Mouse (Mus musculus): ENCODE data around the gene Lrrc2. TPM values are rescaled to one million over a fixed set of nuclear protein-coding genes. Genes with fewer than 3 reads are reported as not detected.

Lrrc2 gene
- total and polyA plus RNA-seq, 3 experiments: 1.6 to 3.6 (median 1.6) TPM

DNA sequence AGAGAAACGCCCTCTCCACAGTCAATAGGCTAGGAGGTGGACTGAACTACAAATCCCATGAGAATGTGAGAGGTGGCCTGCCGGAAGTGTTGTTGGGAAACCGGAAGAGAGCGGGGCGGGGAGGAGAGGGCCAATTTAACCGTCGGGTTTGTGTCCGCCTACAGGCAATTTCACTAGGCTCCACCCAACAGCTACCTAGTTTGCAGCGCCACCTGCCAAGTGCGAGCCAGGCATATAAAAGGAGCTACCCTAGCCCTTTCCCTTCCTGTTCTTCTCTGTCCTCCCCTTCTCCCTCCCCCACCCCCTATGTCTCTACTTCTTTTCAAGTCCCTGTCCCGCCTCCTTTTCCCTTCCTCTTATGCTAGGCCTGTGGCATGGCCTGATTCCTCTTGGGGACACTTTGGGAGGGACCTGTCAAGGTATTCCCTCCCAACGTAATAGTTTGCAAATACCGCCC lies 43.4 kb downstream of the Lrrc2 start:
- Histone ChIP-seq H3K4me1 (ENCODE audit: control insufficient read depth in 1 of 2, insufficient read depth in 2 of 2) (peaks cover 0 to 35% of the 10 kb centered on the region in 2 experiments; a peak in 2 of 4 replicates), H3K36me3 (replicated peaks in 1 of 2; ENCODE audit: control insufficient read depth in 1 of 2, insufficient read depth in 1 of 2, low read length in 1 of 2) (no peaks in the 10 kb centered on the region), H3K79me2 (replicated peaks; ENCODE audit: control insufficient read depth, extremely low read depth, insufficient read depth, poor library complexity, severe bottlenecking) (no peaks in the 10 kb centered on the region), H3K4me2 (ENCODE audit: insufficient read depth, low read depth, poor library complexity, severe bottlenecking) (no peak overlapping the region), H3K27ac (ENCODE audit: insufficient read depth, low read depth) (no peak overlapping the region), H3K9ac (ENCODE audit: insufficient read depth, low read depth) (no peak overlapping the region), H3K27me3 (replicated peaks) (peaks cover 4% of the 10 kb centered on the region), H3K9me3 (replicated peaks; ENCODE audit: low read length) (no peaks in the 10 kb centered on the region), H3K4me3 (replicated peaks in 1 of 3; ENCODE audit: low read depth in 2 of 3, low read length in 2 of 3, poor library complexity in 1 of 3) (no peak overlapping the region)
- peak; percentile 82 for DNase-seq (ENCODE audit: extremely low read depth)
- TF ChIP-seq MEF2A (IDR thresholded peaks at IDR 0.05; ENCODE audit: borderline replicate concordance, low read depth, low read length): no peak
- no peak for TF ChIP-seq USF1 (IDR thresholded peaks at IDR 0.05; ENCODE audit: low read depth, low read length)
- 0 out of 4 replicates have a peak, but pooled peaks of 1 of the 2 experiments have one; percentile 9 for TF ChIP-seq CTCF (conservative IDR thresholded peaks at IDR 0.05 in 1 of 2, IDR thresholded peaks at IDR 0.05 in 1 of 2; ENCODE audit: low read depth in 2 of 2, low read length in 2 of 2)
- TF ChIP-seq IRF4 (IDR thresholded peaks at IDR 0.05; ENCODE audit: low read depth, low read length): no peak
- peak; percentile 42; the same call in 1 of the 2 replicates for TF ChIP-seq KAT2A (IDR thresholded peaks at IDR 0.05; ENCODE audit: insufficient replicate concordance, low read length)
- peak; percentile 86 for TF ChIP-seq HCFC1 (IDR thresholded peaks at IDR 0.05; ENCODE audit: low read depth, low read length)
- TF ChIP-seq UBTF (IDR thresholded peaks at IDR 0.05; ENCODE audit: low read depth, low read length): no peak
- peak; percentile 61 for TF ChIP-seq ELF1 (IDR thresholded peaks at IDR 0.05; ENCODE audit: low read depth, low read length)
- in situ Hi-C loops (cut with MboI; ENCODE audit: low pct_ligation_motif_present, low pct_unique_long_range_greater_than_20kb, low sequenced_read_pairs) (loop anchor here (5.0 kb wide), 1 partner anchor 68 kb away; no protein-coding TSS in a partner anchor), dilution Hi-C loops (cut with MboI; ENCODE audit: extremely low pct_ligation_motif_present, extremely low pct_unique_long_range_greater_than_20kb, low sequenced_read_pairs) (no loop called here)

- TF ChIP-seq JUND (conservative IDR thresholded peaks at IDR 0.05; ENCODE audit: low read depth, low read length): no peak; the same call in 1 of the 2 replicates
- TF ChIP-seq GABPA (IDR thresholded peaks at IDR 0.05; ENCODE audit: insufficient replicate concordance, low read depth, low read length): no peak
- TF ChIP-seq TCF12 (IDR thresholded peaks at IDR 0.05; ENCODE audit: low read depth, low read length): no peak
- 0 out of 2 replicates have a peak, but pooled peaks have one; percentile 9 for TF ChIP-seq ZNF384 (IDR thresholded peaks at IDR 0.05; ENCODE audit: low read depth, low read length)
- no peak for TF ChIP-seq MAZ (IDR thresholded peaks at IDR 0.05; ENCODE audit: low read depth, low read length)
- TF ChIP-seq USF2 (conservative IDR thresholded peaks at IDR 0.05; ENCODE audit: low read depth, low read length): no peak
- peak; percentile 99 to 100 for TF ChIP-seq CTCF (conservative IDR thresholded peaks at IDR 0.05 in 1 of 2, IDR thresholded peaks at IDR 0.05 in 1 of 2; ENCODE audit: low read depth in 2 of 2, low read length in 2 of 2)
- peak; percentile 75 for TF ChIP-seq MAX (IDR thresholded peaks at IDR 0.05; ENCODE audit: low read length)
- no peak for TF ChIP-seq POLR2A (IDR thresholded peaks at IDR 0.05; ENCODE audit: low read depth, low read length)
- TF ChIP-seq JUN (IDR thresholded peaks at IDR 0.05; ENCODE audit: insufficient read depth, low read depth, low read length): peak; percentile 10; the same call in 1 of the 2 replicates
- TF ChIP-seq IRF4 (IDR thresholded peaks at IDR 0.05; ENCODE audit: low read depth, low read length): peak; percentile 47; the same call in 1 of the 2 replicates
- TF ChIP-seq MYC (IDR thresholded peaks at IDR 0.05; ENCODE audit: low read depth, low read length): peak; percentile 95; the same call in 1 of the 2 replicates
- peak; percentile 81; the same call in 1 of the 2 replicates for TF ChIP-seq NELFE (IDR thresholded peaks at IDR 0.05; ENCODE audit: low read depth, low read length)
- no peak for TF ChIP-seq UBTF (IDR thresholded peaks at IDR 0.05; ENCODE audit: low read depth, low read length)
- peak; percentile 99 for TF ChIP-seq RAD21 (IDR thresholded peaks at IDR 0.05; ENCODE audit: low read depth, low read length)
- no peak for TF ChIP-seq CHD1 (IDR thresholded peaks at IDR 0.05; ENCODE audit: low read depth, low read length)
- TF ChIP-seq ELF1 (IDR thresholded peaks at IDR 0.05; ENCODE audit: low read depth, low read length): peak; percentile 92
- TF ChIP-seq MXI1 (IDR thresholded peaks at IDR 0.05; ENCODE audit: low read depth, low read length): no peak
- TF ChIP-seq ZC3H11A (IDR thresholded peaks at IDR 0.05; ENCODE audit: low read depth, low read length): peak; percentile 68; the same call in 1 of the 2 replicates
- peak; percentile 97 for TF ChIP-seq SMC3 (IDR thresholded peaks at IDR 0.05; ENCODE audit: low read depth, low read length)
- 0 out of 2 replicates have a peak, but pooled peaks have one; percentile 34 for TF ChIP-seq MEF2A (IDR thresholded peaks at IDR 0.05; ENCODE audit: borderline replicate concordance, low read depth, low read length)
- TF ChIP-seq ZMIZ1 (IDR thresholded peaks at IDR 0.05; ENCODE audit: low read depth, low read length): no peak
- dilution Hi-C loops (cut with MboI; ENCODE audit: extremely low pct_ligation_motif_present, extremely low pct_unique_long_range_greater_than_20kb, low sequenced_read_pairs) (no loop called here), in situ Hi-C loops (cut with MboI; ENCODE audit: low pct_ligation_motif_present, low pct_unique_long_range_greater_than_20kb, low sequenced_read_pairs) (loop anchor here (5.0 kb wide), 1 partner anchor 65 kb away; no protein-coding TSS in a partner anchor)
- Histone ChIP-seq H3K9me3 (replicated peaks; ENCODE audit: low read length) (no peaks in the 10 kb centered on the region), H3K27ac (ENCODE audit: insufficient read depth, low read depth) (no peak overlapping the region), H3K4me2 (ENCODE audit: insufficient read depth, low read depth, poor library complexity, severe bottlenecking) (no peak overlapping the region), H3K36me3 (replicated peaks in 1 of 2; ENCODE audit: control insufficient read depth in 1 of 2, insufficient read depth in 1 of 2, low read length in 1 of 2) (no peaks in the 10 kb centered on the region), H3K27me3 (replicated peaks) (no peaks in the 10 kb centered on the region), H3K4me3 (replicated peaks in 1 of 3; ENCODE audit: low read depth in 2 of 3, low read length in 2 of 3, poor library complexity in 1 of 3) (no peak overlapping the region), H3K4me1 (ENCODE audit: control insufficient read depth in 1 of 2, insufficient read depth in 2 of 2) (peaks cover 4 to 43% of the 10 kb centered on the region in 2 experiments; a peak in 3 of 4 replicates), H3K9ac (ENCODE audit: insufficient read depth, low read depth) (no peak overlapping the region), H3K79me2 (replicated peaks; ENCODE audit: control insufficient read depth, extremely low read depth, insufficient read depth, poor library complexity, severe bottlenecking) (no peaks in the 10 kb centered on the region)
- peak; percentile 93 for DNase-seq (ENCODE audit: extremely low read depth)
Observed at GRCm38 (mm10) chr9:110997245-110997644, 45.9 kb downstream of the Lrrc2 start.
